Mouse (Mus musculus) liver, embryonic 14.5 days (tissue): Measurements from ENCODE around the gene Slc35a1. TPM values are rescaled to one million over a fixed set of nuclear protein-coding genes. Genes with fewer than 3 reads are reported as not detected.

Experiments
- ATAC-seq: fragments of 200-750 bp; cut with Nextera tagmentation; 2 replicates; pipeline ENCODE4 v1.8.0; 2017; ENCODE audit warnings: moderate number of reproducible peaks, mild to moderate bottlenecking, moderate library complexity; ENCODE audit not compliant: insufficient read depth
- DNase-seq, 3 experiments: peaks; one replicate each; pipeline ENCODE4 v3.0.0-alpha.2; 2012 to 2013; ENCODE audit warnings: low read depth in 3 of 3, low spot score in 3 of 3
- H3K27ac ChIP-seq: fragments of 300-500 bp; sonication (generic); 2 replicates; pipeline ENCODE4 v1.5.1; 2014; ENCODE audit warnings: moderate library complexity, mild to moderate bottlenecking, control low read depth, inconsistent platforms
- H3K27me3 ChIP-seq: fragments of 300-500 bp; sonication (generic); 2 replicates; pipeline ENCODE4 v1.6.1; 2014; ENCODE audit warnings: mild to moderate bottlenecking, low read length, moderate library complexity; ENCODE audit not compliant: control insufficient read depth, insufficient read depth
- H3K36me3 ChIP-seq: fragments of 300-500 bp; sonication (generic); replicated peaks from 2 replicates; pipeline ENCODE4 v1.6.1; 2014; ENCODE audit warnings: low read depth; ENCODE audit not compliant: control insufficient read depth, insufficient read depth
- H3K4me1 ChIP-seq, 2 experiments: fragments of 200-500 bp in 1 of 2; fragments of 300-500 bp in 1 of 2; sonication (generic) in 1 of 2; replicated peaks; 2 replicates each; pipeline ENCODE4 v1.6.1; 2012 to 2014; ENCODE audit warnings: antibody characterized with exemption in 1 of 2, inconsistent platforms in 1 of 2, low read length in 1 of 2; ENCODE audit not compliant: control insufficient read depth in 2 of 2, insufficient read depth in 2 of 2
- H3K4me2 ChIP-seq: fragments of 300-500 bp; sonication (generic); 2 replicates; pipeline ENCODE4 v1.6.1; 2014; ENCODE audit warnings: low read depth, mild to moderate bottlenecking, control low read depth, moderate library complexity
- H3K4me3 ChIP-seq, 2 experiments: fragments of 200-500 bp in 1 of 2; fragments of 300-500 bp in 1 of 2; sonication (generic) in 1 of 2; 2 replicates each; pipeline ENCODE4 v1.5.1; 2012 to 2014; ENCODE audit warnings: low read depth in 2 of 2, low read length in 2 of 2, mild to moderate bottlenecking in 2 of 2, control low read depth in 1 of 2, inconsistent platforms in 1 of 2, moderate library complexity in 1 of 2; ENCODE audit not compliant: insufficient read depth in 1 of 2
- H3K9ac ChIP-seq: fragments of 300-500 bp; sonication (generic); replicated peaks from 2 replicates; pipeline ENCODE4 v1.6.1; 2014; ENCODE audit warnings: mild to moderate bottlenecking, control low read depth, moderate library complexity
- H3K9me3 ChIP-seq: fragments of 300-500 bp; sonication (generic); 2 replicates; pipeline ENCODE4 v1.6.1; 2016; ENCODE audit warnings: low read length, mixed read lengths; ENCODE audit not compliant: control insufficient read depth
- CTCF ChIP-seq: IDR thresholded peaks from 2 replicates; pipeline ENCODE4 v1.5.1; 2016; ENCODE audit warnings: antibody characterized with exemption, low read depth, control low read depth
- EP300 ChIP-seq: IDR thresholded peaks from 2 replicates; pipeline ENCODE4 v1.6.1; 2016; ENCODE audit warnings: antibody characterized with exemption, low read depth
- WGBS: fragments of 180-500 bp; shearing (Covaris S2); extraction: QIAGEN DNeasy Blood & Tissue Kit; methylation state at CpG from one replicate; pipeline ENCODE4 v1.1.7; 2014; ENCODE audit not compliant: insufficient replicate concordance; 5-methylcytosine and 5-hydroxymethylcytosine counted together
- polyA plus RNA-seq, 2 experiments: library from polyadenylated mRNA; depleted of rRNA in 1 of 2; stranded (reverse) in 1 of 2; unstranded in 1 of 2; fragments of >200 nt; fragmentation: Nextera tagmentation in 1 of 2; extraction: Ambion mirVana in 1 of 2; gene quantifications; 2 replicates each; pipeline versions ENCODE4 v1.2.1 to v1.2.3; 2012 to 2014

The Slc35a1 gene
- polyA plus RNA-seq, 2 experiments: 8.3 to 9.4 TPM

GRCm38 (mm10) chr4:34688021-34688420, 783 bp upstream of the Slc35a1 start:
- TF ChIP-seq CTCF: no peak
- no peak for TF ChIP-seq EP300
- H3K27ac ChIP-seq: no peak overlapping the region
- no peaks in the 10 kb centered on the region for H3K36me3 ChIP-seq
- H3K4me2 ChIP-seq: peak overlapping the region; percentile 81; the same call in 1 of the 2 replicates
- H3K9me3 ChIP-seq: no peaks in the 10 kb centered on the region
- DNase-seq (no peak), ATAC-seq (no peak)
- 66% methylated on average over 3 of the region's 3 CpGs for WGBS
- H3K4me3 ChIP-seq: no peak overlapping the region
- no peaks in the 10 kb centered on the region for H3K27me3 ChIP-seq
- peaks cover 0 to 4% of the 10 kb centered on the region in 2 experiments; a peak in 3 of 4 replicates for H3K4me1 ChIP-seq
- H3K9ac ChIP-seq: no peak overlapping the region

- Histone ChIP-seq H3K27ac (no peak overlapping the region), H3K4me3 (no peak overlapping the region), H3K9me3 (no peaks in the 10 kb centered on the region), H3K9ac (no peak overlapping the region), H3K27me3 (no peaks in the 10 kb centered on the region), H3K4me1 (peaks cover 0 to 4% of the 10 kb centered on the region in 2 experiments; a peak in 3 of 4 replicates), H3K36me3 (no peaks in the 10 kb centered on the region; the same call in 1 of the 2 replicates), H3K4me2 (no peak overlapping the region)
- TF ChIP-seq CTCF (peak; percentile 41), EP300 (no peak)
- DNase-seq (no peak), ATAC-seq (no peak)
- WGBS: 70% methylated on average over 5 of the region's 5 CpGs
Measured at GRCm38 (mm10) chr4:34680530-34680929, 6.7 kb downstream of the Slc35a1 start.

GRCm38 (mm10) chr4:34673721-34674120, 13.5 kb downstream of the Slc35a1 start:
- WGBS: 79% methylated on average over 5 of the region's 5 CpGs
- no peaks in the 10 kb centered on the region for H3K4me1 ChIP-seq

GRCm38 (mm10) chr4:34667923-34668322, 19.3 kb downstream of the Slc35a1 start:
- DNase-seq (no peak), ATAC-seq (no peak)
- TF ChIP-seq CTCF (no peak), EP300 (no peak)
- H3K4me3 ChIP-seq: no peak overlapping the region
- 51% methylated on average over 5 of the region's 5 CpGs for WGBS
- no peak overlapping the region for H3K4me2 ChIP-seq
- no peaks in the 10 kb centered on the region for H3K4me1 ChIP-seq
- H3K27me3 ChIP-seq: no peaks in the 10 kb centered on the region
- H3K9ac ChIP-seq: no peak overlapping the region
- peaks cover 8% of the 10 kb centered on the region for H3K36me3 ChIP-seq
- H3K9me3 ChIP-seq: no peaks in the 10 kb centered on the region
- no peak overlapping the region for H3K27ac ChIP-seq

More at GRCm38 (mm10) chr4:34673721-34674120, 13.5 kb downstream of the Slc35a1 start:
- H3K4me2 ChIP-seq: no peak overlapping the region
- no peak overlapping the region for H3K4me3 ChIP-seq
- no peaks in the 10 kb centered on the region for H3K27me3 ChIP-seq
- ATAC-seq: no peak
- no peak for TF ChIP-seq EP300
- no peak overlapping the region for H3K27ac ChIP-seq
- H3K9ac ChIP-seq: no peak overlapping the region
- DNase-seq: no peak
- H3K9me3 ChIP-seq: no peaks in the 10 kb centered on the region
- no peaks in the 10 kb centered on the region; the same call in 1 of the 2 replicates for H3K36me3 ChIP-seq

- ATAC-seq: no peak
- no peak for TF ChIP-seq CTCF
- 74% methylated on average over 6 of the region's 6 CpGs for WGBS
Measured at GRCm38 (mm10) chr4:34661927-34662326, 25.3 kb downstream of the Slc35a1 start.

More at GRCm38 (mm10) chr4:34661927-34662326, 25.3 kb downstream of the Slc35a1 start:
- H3K4me1 ChIP-seq: no peaks in the 10 kb centered on the region
- H3K9me3 ChIP-seq: no peaks in the 10 kb centered on the region
- H3K4me2 ChIP-seq: no peak overlapping the region
- H3K9ac ChIP-seq: no peak overlapping the region
- no peaks in the 10 kb centered on the region for H3K27me3 ChIP-seq
- H3K4me3 ChIP-seq: no peak overlapping the region
- DNase-seq: no peak
- no peak overlapping the region for H3K27ac ChIP-seq
- H3K36me3 ChIP-seq: peaks cover 8% of the 10 kb centered on the region
